Mouse (Mus musculus): ENCODE measurements around the gene Rasl10a. TPM values are rescaled to one million over a fixed set of nuclear protein-coding genes. Genes with fewer than 3 reads are reported as not detected.
A peak's percentile ranks its signal among the peaks of the same experiment; 100 is the strongest.

The Rasl10a gene
- polyA plus RNA-seq, 1 experiment from 2014 or later = 0.23 TPM

DNA sequence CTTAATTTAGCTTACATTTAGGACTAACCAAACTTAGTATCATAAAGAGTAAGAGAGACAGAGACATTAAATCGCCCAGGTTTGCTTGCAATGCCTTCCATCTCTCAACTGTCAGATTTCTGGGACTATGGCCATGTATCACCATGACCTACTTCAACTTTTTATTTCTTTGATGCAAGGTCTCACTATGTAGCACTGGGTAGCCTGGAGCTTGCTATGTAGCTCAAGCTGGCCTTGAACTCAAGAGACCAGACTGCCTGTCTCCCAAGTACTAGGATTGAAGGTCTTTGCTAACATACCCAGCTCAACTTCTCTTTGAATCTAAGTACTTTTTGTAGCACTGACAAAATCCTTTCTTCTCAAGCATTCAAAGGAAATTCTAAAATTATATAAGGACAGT is 31.2 kb downstream of the Rasl10a start:
- Histone ChIP-seq H3K27ac (ENCODE audit: low read depth, low read length) (no peak overlapping the region), H3K9ac (ENCODE audit: low read length) (no peak overlapping the region), H3K9me3 (ENCODE audit: control insufficient read depth, low read length) (no peaks in the 10 kb centered on the region), H3K36me3 (ENCODE audit: control insufficient read depth, insufficient read depth, low read length) (peaks cover 32% of the 10 kb centered on the region), H3K4me2 (ENCODE audit: low read depth, low read length, severe bottlenecking) (no peak overlapping the region), H3K4me3 (ENCODE audit: low read depth, low read length) (no peak overlapping the region), H3K27me3 (ENCODE audit: control insufficient read depth, insufficient read depth, low read length) (no peaks in the 10 kb centered on the region), H3K4me1 (replicated peaks; ENCODE audit: control insufficient read depth, insufficient read depth, low read length) (no peaks in the 10 kb centered on the region)
- DNase-seq (ENCODE audit: low spot score) (no peak), ATAC-seq (replicated peaks; ENCODE audit: low FRiP score) (no peak)
- WGBS = 100% methylated on average over 1 of the region's 1 CpGs

DNA sequence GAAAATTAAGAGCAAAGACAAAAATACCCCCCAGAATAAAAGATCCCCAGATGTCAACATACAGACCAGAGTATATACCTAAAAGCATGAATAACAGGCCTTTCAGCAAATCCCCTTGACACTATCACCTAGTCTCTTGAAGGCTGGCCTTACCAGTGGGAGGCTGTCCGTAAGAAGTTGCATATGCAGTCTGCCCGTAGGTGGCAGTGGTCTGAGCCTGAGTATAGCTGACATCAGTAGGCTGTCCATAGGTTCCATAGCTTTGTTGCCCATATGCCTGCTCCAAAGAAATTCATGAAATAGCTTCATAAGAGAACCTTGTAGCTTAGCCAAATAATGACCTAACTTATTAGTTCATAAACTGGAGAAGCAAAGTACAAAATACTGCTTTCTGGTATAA is 33.8 kb downstream of the Rasl10a start:
- H3K9me3 ChIP-seq (ENCODE audit: control insufficient read depth, low read length) = no peaks in the 10 kb centered on the region
- H3K27ac ChIP-seq (ENCODE audit: low read depth, low read length) = no peak overlapping the region
- no peak for ATAC-seq (replicated peaks; ENCODE audit: low FRiP score)
- peaks cover 21% of the 10 kb centered on the region; the same call in 1 of the 2 replicates for H3K36me3 ChIP-seq (ENCODE audit: control insufficient read depth, insufficient read depth, low read length)
- H3K4me2 ChIP-seq (ENCODE audit: low read depth, low read length, severe bottlenecking) = no peak overlapping the region
- no peak overlapping the region for H3K4me3 ChIP-seq (ENCODE audit: low read depth, low read length)
- H3K4me1 ChIP-seq (replicated peaks; ENCODE audit: control insufficient read depth, insufficient read depth, low read length) = peaks cover 3% of the 10 kb centered on the region; the same call in 1 of the 2 replicates
- H3K9ac ChIP-seq (ENCODE audit: low read length) = no peak overlapping the region
- no peaks in the 10 kb centered on the region for H3K27me3 ChIP-seq (ENCODE audit: control insufficient read depth, insufficient read depth, low read length)
- WGBS = 56% methylated on average over 2 of the region's 2 CpGs
- DNase-seq (ENCODE audit: low spot score) = no peak

GRCm38 (mm10) chr11:5095877-5096276 is 37.9 kb downstream of the Rasl10a start:
- H3K9me3 ChIP-seq (ENCODE audit: control insufficient read depth, low read length) = no peaks in the 10 kb centered on the region
- H3K27me3 ChIP-seq (ENCODE audit: control insufficient read depth, insufficient read depth, low read length) = no peaks in the 10 kb centered on the region
- H3K27ac ChIP-seq (ENCODE audit: low read depth, low read length) = no peak overlapping the region
- peaks cover 7% of the 10 kb centered on the region; the same call in 1 of the 2 replicates for H3K36me3 ChIP-seq (ENCODE audit: control insufficient read depth, insufficient read depth, low read length)
- 91% methylated on average over 5 of the region's 5 CpGs for WGBS
- H3K9ac ChIP-seq (ENCODE audit: low read length) = no peak overlapping the region
- H3K4me1 ChIP-seq (replicated peaks; ENCODE audit: control insufficient read depth, insufficient read depth, low read length) = peaks cover 3% of the 10 kb centered on the region; the same call in 1 of the 2 replicates
- ATAC-seq (replicated peaks; ENCODE audit: low FRiP score) (no peak), DNase-seq (ENCODE audit: low spot score) (no peak)
- H3K4me3 ChIP-seq (ENCODE audit: low read depth, low read length) = no peak overlapping the region
- no peak overlapping the region for H3K4me2 ChIP-seq (ENCODE audit: low read depth, low read length, severe bottlenecking)

GRCm38 (mm10) chr11:5096480-5097020 is 38.6 kb downstream of the Rasl10a start:
- 80% methylated on average over 8 of the region's 8 CpGs for whole genome bisulfite sequencing
- peak overlapping the region; percentile 87; the same call in 1 of the 2 replicates for H3K4me2 ChIP-seq (ENCODE audit: low read depth, low read length, severe bottlenecking)
- ATAC-seq (replicated peaks; ENCODE audit: low FRiP score) (no peak), DNase-seq (ENCODE audit: low spot score) (no peak)
- H3K4me1 ChIP-seq (replicated peaks; ENCODE audit: control insufficient read depth, insufficient read depth, low read length) = peaks cover 3% of the 10 kb centered on the region; the same call in 1 of the 2 replicates
- H3K4me3 ChIP-seq (ENCODE audit: low read depth, low read length) = peak overlapping the region; percentile 100
- H3K27ac ChIP-seq (ENCODE audit: low read depth, low read length) = no peak overlapping the region
- no peaks in the 10 kb centered on the region for H3K9me3 ChIP-seq (ENCODE audit: control insufficient read depth, low read length)
- H3K27me3 ChIP-seq (ENCODE audit: control insufficient read depth, insufficient read depth, low read length) = no peaks in the 10 kb centered on the region
- H3K36me3 ChIP-seq (ENCODE audit: control insufficient read depth, insufficient read depth, low read length) = peaks cover 5% of the 10 kb centered on the region; the same call in 1 of the 2 replicates
- H3K9ac ChIP-seq (ENCODE audit: low read length) = no peak overlapping the region

DNA sequence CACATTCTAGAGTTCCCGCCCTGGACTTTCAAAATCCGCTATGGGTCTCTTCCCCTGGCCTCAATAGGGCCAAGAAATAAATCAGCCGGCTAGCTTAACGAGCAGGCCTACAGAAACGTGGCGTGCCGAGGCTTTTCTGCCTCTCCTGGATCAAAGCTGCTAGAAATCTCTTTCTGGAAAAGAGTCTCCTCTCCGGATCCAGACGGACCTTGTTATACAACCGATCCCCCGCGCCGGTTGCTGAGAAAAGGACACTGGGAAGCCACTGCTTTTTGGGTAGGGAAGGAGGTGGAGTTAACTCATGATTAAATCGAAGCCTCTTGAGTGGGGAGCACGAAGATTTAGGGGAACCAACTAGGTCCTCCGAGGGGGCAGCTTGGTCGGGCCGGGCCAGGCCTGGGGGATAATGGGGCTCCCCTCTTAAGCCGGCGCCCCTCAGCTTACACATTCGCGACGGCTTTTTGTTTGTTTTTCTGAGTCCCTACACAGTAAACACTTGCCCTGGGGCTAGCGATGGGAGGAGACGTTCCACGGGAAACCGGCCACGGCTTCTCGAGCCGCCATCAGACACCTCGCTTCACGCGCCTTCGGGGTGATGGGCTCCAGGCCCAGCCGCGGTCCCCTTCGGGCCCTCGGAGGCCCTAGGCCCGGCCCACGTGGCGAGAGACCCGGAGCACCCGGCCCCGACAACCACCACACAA is 40.3 kb downstream of the Rasl10a start:
- no peaks in the 10 kb centered on the region for H3K9me3 ChIP-seq (ENCODE audit: control insufficient read depth, low read length)
- H3K9ac ChIP-seq (ENCODE audit: low read length) = peak overlapping the region; percentile 99
- ATAC-seq (replicated peaks; ENCODE audit: low FRiP score) (peak; percentile 15), DNase-seq (ENCODE audit: low spot score) (no peak)
- WGBS = under 1% methylated on average over 43 of the region's 44 CpGs
- H3K27ac ChIP-seq (ENCODE audit: low read depth, low read length) = peak overlapping the region; percentile 90
- peak overlapping the region; percentile 87 for H3K4me2 ChIP-seq (ENCODE audit: low read depth, low read length, severe bottlenecking)
- no peaks in the 10 kb centered on the region for H3K27me3 ChIP-seq (ENCODE audit: control insufficient read depth, insufficient read depth, low read length)
- no peaks in the 10 kb centered on the region for H3K36me3 ChIP-seq (ENCODE audit: control insufficient read depth, insufficient read depth, low read length)
- H3K4me3 ChIP-seq (ENCODE audit: low read depth, low read length) = peak overlapping the region; percentile 100
- H3K4me1 ChIP-seq (replicated peaks; ENCODE audit: control insufficient read depth, insufficient read depth, low read length) = peaks cover 3% of the 10 kb centered on the region; the same call in 1 of the 2 replicates

DNA sequence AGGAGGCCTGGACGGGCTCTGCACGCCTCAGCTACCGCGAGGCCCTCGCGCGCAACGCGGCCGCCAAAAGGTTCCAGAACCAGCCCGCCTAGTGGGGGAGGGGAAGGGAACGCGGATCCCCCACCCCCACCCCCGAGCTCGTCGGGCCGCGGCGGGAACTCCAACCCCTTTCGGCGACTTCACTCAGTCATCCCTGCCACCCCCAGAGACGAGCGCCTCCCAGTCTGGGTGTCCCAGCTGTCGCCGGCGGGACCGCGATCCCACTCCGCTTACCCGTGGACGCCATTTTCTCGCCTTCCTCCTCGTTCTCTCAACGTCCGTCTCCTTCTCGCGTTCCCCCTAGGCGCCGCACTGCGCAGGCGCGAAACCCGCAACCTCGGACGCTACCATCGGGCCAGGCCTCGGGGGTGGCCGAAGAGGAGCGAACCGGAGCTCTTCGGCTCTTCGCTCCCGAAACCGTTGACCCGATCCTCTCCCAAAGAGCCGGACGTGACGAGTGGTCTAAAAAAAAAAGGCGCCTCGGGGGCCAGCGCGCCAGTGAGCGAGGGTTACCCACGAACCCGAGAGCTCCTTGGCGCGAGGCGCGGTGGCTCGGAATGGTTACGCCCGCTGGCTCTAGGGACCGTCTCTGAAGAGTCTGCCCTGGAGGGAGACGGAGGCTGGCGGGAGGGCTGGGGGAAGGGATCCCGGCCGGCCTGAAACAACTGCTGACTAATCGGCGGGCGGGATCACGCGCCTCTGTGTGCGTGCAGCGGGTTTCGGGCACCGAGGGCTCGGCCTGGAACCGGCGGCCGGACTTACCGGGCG is 41.0 kb downstream of the Rasl10a start, which contains the start of the genes Rhbdd3 and Ewsr1:
TSS of gene Rhbdd3 (plus strand) at position 191 of the 807 bp plus-strand sequence.
TSS of gene Ewsr1 (minus strand) at position 531 of the 807 bp plus-strand sequence.
- peak; percentile 89 for ATAC-seq (replicated peaks; ENCODE audit: low FRiP score)
- under 1% methylated on average over 92 of the region's 92 CpGs for WGBS
- H3K4me3 ChIP-seq (ENCODE audit: low read depth, low read length) = peak within 1 kb of the TSS; percentile 100

GRCm38 (mm10) chr11:5099576-5100183 is 41.8 kb downstream of the Rasl10a start:
- DNase-seq (ENCODE audit: low spot score) = peak; percentile 91
- Histone ChIP-seq H3K27ac (ENCODE audit: low read depth, low read length) (peak overlapping the region; percentile 90), H3K27me3 (ENCODE audit: control insufficient read depth, insufficient read depth, low read length) (no peaks in the 10 kb centered on the region), H3K4me3 (ENCODE audit: low read depth, low read length) (peak overlapping the region; percentile 100), H3K9me3 (ENCODE audit: control insufficient read depth, low read length) (no peaks in the 10 kb centered on the region), H3K9ac (ENCODE audit: low read length) (peak overlapping the region; percentile 99), H3K4me1 (replicated peaks; ENCODE audit: control insufficient read depth, insufficient read depth, low read length) (peaks cover 3% of the 10 kb centered on the region; the same call in 1 of the 2 replicates), H3K36me3 (ENCODE audit: control insufficient read depth, insufficient read depth, low read length) (no peaks in the 10 kb centered on the region), H3K4me2 (ENCODE audit: low read depth, low read length, severe bottlenecking) (peak overlapping the region; percentile 87)
- WGBS = under 1% methylated on average over 31 of the region's 31 CpGs
- peak; percentile 77 for ATAC-seq (replicated peaks; ENCODE audit: low FRiP score)

More for the DNA sequence above, 41.0 kb downstream of the Rasl10a start, which contains the start of the genes Rhbdd3 and Ewsr1:
- peak; percentile 98 for DNase-seq (ENCODE audit: low spot score)
- Histone ChIP-seq H3K9me3 (ENCODE audit: control insufficient read depth, low read length) (no peaks in the 10 kb centered on the region), H3K4me2 (ENCODE audit: low read depth, low read length, severe bottlenecking) (peak within 1 kb of the TSS; percentile 87), H3K9ac (ENCODE audit: low read length) (peak within 1 kb of the TSS; percentile 99), H3K27me3 (ENCODE audit: control insufficient read depth, insufficient read depth, low read length) (no peaks in the 10 kb centered on the region), H3K27ac (ENCODE audit: low read depth, low read length) (peak within 1 kb of the TSS; percentile 90), H3K36me3 (ENCODE audit: control insufficient read depth, insufficient read depth, low read length) (no peaks in the 10 kb centered on the region), H3K4me1 (replicated peaks; ENCODE audit: control insufficient read depth, insufficient read depth, low read length) (peaks cover 3% of the 10 kb centered on the region; the same call in 1 of the 2 replicates)

- H3K4me1 ChIP-seq (replicated peaks; ENCODE audit: control insufficient read depth, insufficient read depth, low read length) = peaks cover 3% of the 10 kb centered on the region; the same call in 1 of the 2 replicates
- peak overlapping the region; percentile 90; the same call in 1 of the 2 replicates for H3K27ac ChIP-seq (ENCODE audit: low read depth, low read length)
- no peaks in the 10 kb centered on the region for H3K9me3 ChIP-seq (ENCODE audit: control insufficient read depth, low read length)
- WGBS = 4% methylated on average over 7 of the region's 7 CpGs
- H3K27me3 ChIP-seq (ENCODE audit: control insufficient read depth, insufficient read depth, low read length) = no peaks in the 10 kb centered on the region
- H3K36me3 ChIP-seq (ENCODE audit: control insufficient read depth, insufficient read depth, low read length) = no peaks in the 10 kb centered on the region
- ATAC-seq (replicated peaks; ENCODE audit: low FRiP score) (no peak), DNase-seq (ENCODE audit: low spot score) (no peak)
- peak overlapping the region; percentile 100 for H3K4me3 ChIP-seq (ENCODE audit: low read depth, low read length)
- H3K9ac ChIP-seq (ENCODE audit: low read length) = peak overlapping the region; percentile 99
- H3K4me2 ChIP-seq (ENCODE audit: low read depth, low read length, severe bottlenecking) = peak overlapping the region; percentile 87
Observed at GRCm38 (mm10) chr11:5100283-5100682, 42.4 kb downstream of the Rasl10a start.
